Mouse (Mus musculus): ENCODE measurements around the gene Hadh. TPM values are rescaled to one million over a fixed set of nuclear protein-coding genes. Genes with fewer than 3 reads are reported as not detected.

The Hadh gene
- total RNA-seq, 2 experiments from 2014 or later: 762 to 848 TPM

DNA sequence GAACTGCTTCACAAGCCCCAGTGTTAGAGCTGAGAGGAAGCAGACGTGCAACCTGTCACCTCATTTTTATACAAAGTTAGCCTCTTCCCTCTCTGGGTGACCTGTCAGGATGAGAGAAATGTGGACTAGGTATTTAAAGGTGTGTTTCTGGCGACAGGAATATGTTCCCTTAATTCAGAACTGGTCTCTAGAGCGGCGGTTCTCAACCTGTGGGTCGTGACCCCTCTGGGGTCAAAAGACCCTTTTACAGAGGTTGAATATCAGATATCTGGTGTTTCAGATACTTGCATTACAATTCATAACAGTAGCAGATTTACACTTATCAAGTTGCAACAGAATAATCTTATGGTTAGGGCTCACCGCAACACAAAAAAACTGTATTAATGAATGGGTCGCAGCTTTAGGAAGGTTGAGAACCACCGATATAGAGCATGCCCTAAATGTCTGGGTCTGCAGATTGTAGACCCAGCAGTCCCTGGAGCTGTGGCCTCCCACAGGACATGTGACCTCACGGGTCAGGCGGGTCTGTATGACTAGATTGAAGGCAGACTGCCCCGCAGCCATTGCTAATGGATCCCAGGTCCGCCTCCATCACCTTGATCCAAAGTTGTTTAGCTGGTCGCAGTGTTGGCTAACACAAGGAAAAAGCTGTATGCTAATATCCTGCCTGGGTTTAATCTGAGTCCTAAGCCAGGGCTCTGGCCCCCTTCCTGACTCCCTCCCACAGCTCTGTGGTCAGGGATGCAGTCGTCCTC, 53.1 kb downstream of the Hadh start:
- DNase-seq: no peak

GRCm38 (mm10) chr3:131214841-131215240, 57.1 kb downstream of the Hadh start:
- DNase-seq: peak; percentile 12 to 31

- DNase-seq: no peak
These were observed 57.7 kb downstream of the Hadh start for GRCm38 (mm10) chr3:131214060-131214658.

- no peak for DNase-seq
These were observed 59.7 kb downstream of the Hadh start for GRCm38 (mm10) chr3:131212200-131212599.

GRCm38 (mm10) chr3:131208265-131208891, 63.5 kb downstream of the Hadh start:
- DNase-seq: peak in 1 of 2 experiments; percentile 11

DNA sequence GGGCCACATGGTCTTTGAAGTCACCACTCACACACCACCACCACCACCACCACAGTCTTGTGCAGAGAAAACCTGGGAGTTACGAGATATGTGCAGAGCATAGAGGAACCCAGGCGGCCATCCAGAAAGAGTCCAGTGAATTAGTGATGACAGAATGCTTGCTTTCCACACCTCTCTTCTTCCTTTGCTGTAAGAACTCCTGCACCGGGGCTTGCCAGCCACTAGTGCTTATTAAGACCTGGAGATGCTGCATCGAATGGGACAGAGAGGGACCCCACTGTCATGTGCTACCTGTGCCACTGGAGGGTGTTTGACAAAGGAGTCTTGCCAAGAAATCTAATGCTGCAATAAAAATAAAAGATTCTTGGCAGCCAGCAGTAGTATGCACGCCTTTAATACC, 64.1 kb downstream of the Hadh start:
- DNase-seq: no peak

- DNase-seq: no peak
These were observed 69.6 kb downstream of the Hadh start for GRCm38 (mm10) chr3:131202311-131202710.

DNA sequence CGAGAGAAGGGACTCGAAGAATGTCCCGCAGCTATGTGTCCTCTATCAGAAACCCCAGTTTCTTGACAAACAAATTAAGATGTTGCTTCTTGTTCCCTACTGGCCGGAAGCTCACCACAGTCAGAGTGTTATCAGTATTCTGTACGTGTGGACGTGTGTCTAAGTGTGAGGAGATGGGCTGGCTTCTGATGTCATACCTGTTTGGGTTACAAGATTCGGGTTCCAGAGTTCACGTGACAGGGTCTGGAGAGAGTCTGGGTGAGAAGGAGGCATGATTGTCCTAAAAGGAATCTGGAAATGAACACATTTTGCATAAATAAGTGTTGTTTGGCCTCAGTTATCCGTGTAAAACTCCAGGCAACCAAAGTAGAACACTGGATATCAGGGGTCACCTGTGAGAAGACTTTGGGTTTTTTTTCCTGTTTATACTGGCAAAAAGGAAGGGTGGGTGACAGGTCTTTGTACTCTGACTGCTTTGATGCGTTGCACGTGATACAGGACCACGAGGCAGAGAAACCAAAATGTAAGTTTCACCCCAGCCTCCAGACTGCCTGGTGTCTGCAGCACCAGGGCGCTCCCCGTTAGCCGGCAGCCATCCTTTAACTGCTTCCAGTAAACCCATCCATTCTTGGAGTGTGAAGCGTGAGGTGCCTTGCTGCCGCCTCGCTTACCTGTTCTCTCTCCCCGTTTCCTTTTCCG, 72.2 kb downstream of the Hadh start:
- DNase-seq: no peak

GRCm38 (mm10) chr3:131198991-131199390, 72.9 kb downstream of the Hadh start:
- no peak for DNase-seq

DNA sequence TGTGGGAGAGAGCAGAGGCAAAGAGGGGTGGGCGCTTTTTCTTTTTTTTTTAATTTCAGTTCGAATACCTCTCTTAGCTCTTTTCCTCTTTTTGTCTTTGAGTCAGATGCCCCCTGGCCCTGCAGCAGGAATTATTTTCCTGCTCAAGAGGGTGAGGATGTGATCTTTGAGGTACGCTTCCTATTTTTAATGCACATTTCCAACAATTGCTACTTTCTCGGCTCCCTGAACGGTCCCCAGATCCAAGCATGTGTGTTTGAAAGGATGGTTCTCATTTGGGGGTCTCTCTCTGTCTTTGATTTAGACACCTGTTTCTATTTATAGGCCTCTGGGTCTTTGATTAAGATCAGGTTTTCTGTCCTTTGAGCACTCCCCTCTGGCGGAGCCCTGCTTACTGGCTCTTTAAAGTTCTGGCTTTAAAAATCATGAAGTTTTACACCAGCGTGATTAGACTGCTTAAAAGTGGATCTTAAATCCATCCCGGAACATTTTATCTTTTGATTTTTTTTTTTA, 75.3 kb downstream of the Hadh start:
- no peak for DNase-seq

DNA sequence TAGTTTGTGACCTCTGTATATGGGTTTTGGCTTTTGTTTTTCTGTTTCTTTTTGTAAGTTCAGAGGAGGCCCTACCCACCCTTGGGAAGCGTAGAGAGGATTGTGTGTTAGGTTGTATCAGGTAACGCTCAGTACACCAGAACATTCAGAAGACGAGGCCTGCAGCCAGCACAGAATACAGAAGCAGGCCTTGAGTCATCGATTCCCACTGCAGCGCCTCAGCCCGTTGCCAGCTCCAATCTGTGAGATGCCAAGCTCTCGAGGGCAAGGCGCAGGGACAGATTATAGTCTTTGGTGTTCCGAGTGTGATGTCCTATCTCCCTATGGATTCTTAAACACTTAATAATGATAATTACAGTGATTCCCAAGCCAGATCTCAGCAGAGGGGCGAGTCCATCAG, 75.9 kb downstream of the Hadh start:
- no peak for DNase-seq

GRCm38 (mm10) chr3:131191454-131191853, 80.4 kb downstream of the Hadh start:
- no peak for DNase-seq

- DNase-seq: no peak
These were observed 81.1 kb downstream of the Hadh start for GRCm38 (mm10) chr3:131190671-131191367.

GRCm38 (mm10) chr3:131190239-131190638, 81.7 kb downstream of the Hadh start:
- no peak for DNase-seq

GRCm38 (mm10) chr3:131186193-131186592, 85.7 kb downstream of the Hadh start:
- no peak for DNase-seq

Other genes with a start within 250 kb of the Hadh start
- 1 to 10 TPM in 1 of 2 experiments, under 1 TPM in 1; 0.25 to 2.5 TPM for gene Lef1, start 161.6 kb downstream of the Hadh start, total RNA-seq (2021)
- gene Cyp2u1, start 31.1 kb upstream of the Hadh start, total RNA-seq (2021): 10 to 100 TPM; 31.5 to 32.9 TPM
- gene Sgms2, start 219.3 kb upstream of the Hadh start, total RNA-seq (2021): 1 to 10 TPM; 1.7 to 1.8 TPM